Mouse (Mus musculus) testis, adult 2 months (tissue): ENCODE results near the gene Klk8. TPM values are rescaled to one million over a fixed set of nuclear protein-coding genes. Genes with fewer than 3 reads are reported as not detected.

ENCODE experiments used
- H3K27ac ChIP-seq: fragments of 200-500 bp; 2 replicates; pipeline ENCODE4 v1.5.1; 2012; ENCODE audit warnings: low read depth, low read length; ENCODE audit not compliant: control insufficient read depth, insufficient read depth
- H3K27me3 ChIP-seq: fragments of 200-500 bp; 2 replicates; pipeline ENCODE4 v1.6.1; 2012; ENCODE audit warnings: mild to moderate bottlenecking, low read length, moderate library complexity; ENCODE audit not compliant: control insufficient read depth, insufficient read depth
- H3K36me3 ChIP-seq: fragments of 200-500 bp; 2 replicates; pipeline ENCODE4 v1.6.1; 2012; ENCODE audit warnings: mild to moderate bottlenecking, low read length; ENCODE audit not compliant: control insufficient read depth, insufficient read depth
- H3K4me1 ChIP-seq: fragments of 200-500 bp; 2 replicates; pipeline ENCODE4 v1.6.1; 2012; ENCODE audit warnings: low read length; ENCODE audit not compliant: control insufficient read depth, insufficient read depth
- H3K4me3 ChIP-seq: fragments of 200-500 bp; 2 replicates; pipeline ENCODE4 v1.5.1; 2012; ENCODE audit warnings: low read depth, mild to moderate bottlenecking, low read length, moderate library complexity, mixed read lengths; ENCODE audit not compliant: control insufficient read depth
- CTCF ChIP-seq: fragments of 200-500 bp; IDR thresholded peaks from 2 replicates; pipeline ENCODE4 v1.5.1; 2012; ENCODE audit warnings: low read depth, mild to moderate bottlenecking, inconsistent platforms, low read length, moderate library complexity; ENCODE audit not compliant: control insufficient read depth, insufficient read depth, insufficient replicate concordance
- POLR2A ChIP-seq: fragments of 200-500 bp; IDR thresholded peaks from 2 replicates; pipeline ENCODE4 v1.6.1; 2012; ENCODE audit warnings: low read depth, mild to moderate bottlenecking, inconsistent platforms, low read length, moderate library complexity; ENCODE audit not compliant: control insufficient read depth
- polyA plus RNA-seq: library from polyadenylated mRNA; depleted of rRNA; stranded (reverse); fragments of >200 nt; gene quantifications from 2 replicates; pipeline ENCODE4 v1.2.3, GENCODE M21; 2012; rRNA removed

The Klk8 gene
- 0.09 and 0.31 TPM in 2 replicates for polyA plus RNA-seq

- Histone ChIP-seq H3K4me3 (peak within 1 kb of the TSS; percentile 61), H3K27ac (no peak within 1 kb of the TSS), H3K4me1 (peaks cover 6% of the 10 kb centered on the region), H3K27me3 (no peaks in the 10 kb centered on the region), H3K36me3 (no peaks in the 10 kb centered on the region)
- no peak for TF ChIP-seq CTCF
- TF ChIP-seq POLR2A: no peak
Observed at GRCm38 (mm10) chr7:43797333-43797769, at the start of gene Klk8. Klk8 (plus strand) TSS chr7:43797577.

- Histone ChIP-seq H3K4me1 (no peaks in the 10 kb centered on the region), H3K36me3 (no peaks in the 10 kb centered on the region), H3K27me3 (no peaks in the 10 kb centered on the region), H3K27ac (no peak overlapping the region), H3K4me3 (no peak overlapping the region)
- TF ChIP-seq POLR2A (no peak), CTCF (no peak)
Observed at GRCm38 (mm10) chr7:43747788-43748187, 49.6 kb upstream of the Klk8 start.

GRCm38 (mm10) chr7:43752806-43753205 lies 44.6 kb upstream of the Klk8 start:
- no peaks in the 10 kb centered on the region for H3K36me3 ChIP-seq

GRCm38 (mm10) chr7:43766484-43766883 lies 30.9 kb upstream of the Klk8 start:
- Histone ChIP-seq H3K27ac (no peak overlapping the region), H3K27me3 (no peaks in the 10 kb centered on the region), H3K36me3 (no peaks in the 10 kb centered on the region), H3K4me1 (no peaks in the 10 kb centered on the region), H3K4me3 (no peak overlapping the region)
- TF ChIP-seq POLR2A (no peak), CTCF (no peak)

More at GRCm38 (mm10) chr7:43752806-43753205, 44.6 kb upstream of the Klk8 start:
- no peak overlapping the region for H3K27ac ChIP-seq
- H3K27me3 ChIP-seq: no peaks in the 10 kb centered on the region
- H3K4me3 ChIP-seq: no peak overlapping the region
- H3K4me1 ChIP-seq: no peaks in the 10 kb centered on the region
- TF ChIP-seq CTCF (no peak), POLR2A (no peak)

GRCm38 (mm10) chr7:43768597-43768996 lies 28.8 kb upstream of the Klk8 start, which contains the start of gene Klk12:
Klk12 (plus strand) TSS chr7:43768897.
- TF ChIP-seq CTCF (no peak), POLR2A (no peak)
- Histone ChIP-seq H3K27me3 (no peaks in the 10 kb centered on the region), H3K27ac (no peak within 1 kb of the TSS), H3K4me3 (no peak within 1 kb of the TSS), H3K4me1 (peaks cover 4% of the 10 kb centered on the region), H3K36me3 (no peaks in the 10 kb centered on the region)

GRCm38 (mm10) chr7:43769636-43770035 lies 27.7 kb upstream of the Klk8 start:
- Histone ChIP-seq H3K36me3 (no peaks in the 10 kb centered on the region), H3K4me1 (peaks cover 4% of the 10 kb centered on the region), H3K27me3 (no peaks in the 10 kb centered on the region), H3K27ac (no peak overlapping the region), H3K4me3 (no peak overlapping the region)
- TF ChIP-seq CTCF (no peak), POLR2A (no peak)

- no peaks in the 10 kb centered on the region for H3K36me3 ChIP-seq
- no peak overlapping the region for H3K4me3 ChIP-seq
- TF ChIP-seq CTCF: no peak
- no peak for TF ChIP-seq POLR2A
- H3K4me1 ChIP-seq: peaks cover 4% of the 10 kb centered on the region
- no peaks in the 10 kb centered on the region for H3K27me3 ChIP-seq
- no peak overlapping the region for H3K27ac ChIP-seq
Observed at GRCm38 (mm10) chr7:43770701-43771100, 26.7 kb upstream of the Klk8 start.

GRCm38 (mm10) chr7:43771916-43772315 lies 25.5 kb upstream of the Klk8 start:
- H3K36me3 ChIP-seq: no peaks in the 10 kb centered on the region
- H3K4me3 ChIP-seq: no peak overlapping the region
- no peak for TF ChIP-seq POLR2A
- no peak for TF ChIP-seq CTCF
- peaks cover 4% of the 10 kb centered on the region for H3K4me1 ChIP-seq
- H3K27ac ChIP-seq: no peak overlapping the region
- H3K27me3 ChIP-seq: no peaks in the 10 kb centered on the region
